Comparison of ENCODE assay signal across 15 mouse cellular contexts in the genomic region with DNA sequence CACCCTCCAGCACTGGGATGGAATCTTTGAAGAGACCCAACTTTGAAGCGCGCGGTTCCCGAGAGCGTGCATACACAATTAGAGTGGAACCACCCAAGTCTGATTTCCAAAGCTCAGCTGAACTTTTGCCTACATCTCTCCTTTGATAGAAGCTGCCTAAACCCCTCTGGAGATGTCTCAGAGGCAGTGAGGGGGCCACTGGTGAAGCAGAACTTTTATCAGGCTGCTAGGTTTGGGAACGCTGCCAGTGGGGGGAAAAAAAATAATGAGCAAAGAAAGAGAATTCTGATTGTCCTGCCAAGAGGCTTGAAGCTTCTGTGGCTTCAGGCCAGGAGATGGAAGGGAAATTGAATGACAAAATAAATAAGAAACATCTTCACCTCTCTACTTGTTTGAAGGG.
DNase-seq lines count a peak whose midpoint lies in the region; ATAC-seq and TF ChIP-seq lines count a peak whose summit lies in the region.
"Had no signal": no experiment of that assay in that cellular context is flagged by ENCODE, and none has a peak within 500 bp of the region (broad histone marks: within the 10 kb centered on the region; RNA-seq: fewer than 3 reads in every experiment).

No protein-coding gene starts in this region.

- no peaks in the 10 kb centered on the region for H3K9me3 ChIP-seq in forebrain, embryonic 14.5 days (replicated peaks; ENCODE audit: control insufficient read depth, low read length)
- no peaks in the 10 kb centered on the region for H3K9me3 ChIP-seq in forebrain, embryonic 12.5 days
- no peaks in the 10 kb centered on the region for H3K9me3 ChIP-seq in midbrain, postnatal 0 days (ENCODE audit: low read length)
- H3K9me3 ChIP-seq: embryonic facial prominence, embryonic 12.5 days had no signal

- 68% methylated on average over 6 of the region's 6 CpGs for WGBS in forebrain, embryonic 14.5 days
- 79% methylated on average over 6 of the region's 6 CpGs for WGBS in forebrain, embryonic 12.5 days
- WGBS in midbrain, postnatal 0 days = 50% methylated on average over 6 of the region's 6 CpGs

- no peak overlapping the region for H3K4me3 ChIP-seq in forebrain, embryonic 14.5 days (ENCODE audit: low read depth, low read length)
- no peak overlapping the region for H3K4me3 ChIP-seq in forebrain, embryonic 12.5 days (replicated peaks)
- H3K4me3 ChIP-seq in midbrain, postnatal 0 days (ENCODE audit: low read depth, low read length) = no peak overlapping the region
- H3K4me3 ChIP-seq: embryonic facial prominence, embryonic 12.5 days; heart, adult 2 months had no signal

- no peak overlapping the region for H3K27ac ChIP-seq in forebrain, embryonic 14.5 days (ENCODE audit: low read depth, low read length)
- H3K27ac ChIP-seq in forebrain, embryonic 12.5 days = no peak overlapping the region
- no peak overlapping the region for H3K27ac ChIP-seq in midbrain, postnatal 0 days (ENCODE audit: low read depth, low read length)
- H3K27ac ChIP-seq: embryonic facial prominence, embryonic 12.5 days; heart, adult 2 months; kidney, postnatal 0 days; macrophage had no signal

- no peaks in the 10 kb centered on the region for H3K4me1 ChIP-seq in forebrain, embryonic 14.5 days (ENCODE audit: control insufficient read depth, insufficient read depth, low read length)
- no peaks in the 10 kb centered on the region for H3K4me1 ChIP-seq in forebrain, embryonic 12.5 days
- H3K4me1 ChIP-seq in midbrain, postnatal 0 days (ENCODE audit: insufficient read depth, low read length) = no peaks in the 10 kb centered on the region
- H3K4me1 ChIP-seq: embryonic facial prominence, embryonic 12.5 days had no signal

- intact Hi-C loops in left cerebral cortex, postnatal 10 days (cut with DNase I) = no loop called here

- peak; percentile 64 for DNase-seq in forebrain, embryonic 14.5 days (ENCODE audit: low spot score)
- peak; percentile 8 to 60 for DNase-seq in left cerebral cortex, postnatal 10 days (ENCODE audit: extremely low spot score in 1 of 2, low spot score in 2 of 2)
- DNase-seq in left cerebral cortex, adult 8-10 months (ENCODE audit: low spot score in 2 of 2) = no peak
- DNase-seq in retina, postnatal 1 day = peak; percentile 42
- DNase-seq in retina, embryonic 14.5 days (ENCODE audit: low spot score) = no peak
- peak; percentile 59 for DNase-seq in midbrain, postnatal 0 days (ENCODE audit: low spot score)
- DNase-seq in thymus, postnatal 14 days = no peak
- DNase-seq: cerebellum, adult 8-10 months; heart, adult 2 months had no signal

- no peaks in the 10 kb centered on the region for H3K36me3 ChIP-seq in forebrain, embryonic 14.5 days (ENCODE audit: control insufficient read depth, insufficient read depth, low read length)
- H3K36me3 ChIP-seq in forebrain, embryonic 12.5 days (replicated peaks) = no peaks in the 10 kb centered on the region
- no peaks in the 10 kb centered on the region for H3K36me3 ChIP-seq in midbrain, postnatal 0 days (ENCODE audit: insufficient read depth, low read length)
- H3K36me3 ChIP-seq: embryonic facial prominence, embryonic 12.5 days had no signal

- no peak for ATAC-seq in forebrain, embryonic 14.5 days
- no peak for ATAC-seq in forebrain, embryonic 12.5 days (ENCODE audit: low FRiP score)
- no peak for ATAC-seq in midbrain, postnatal 0 days (ENCODE audit: low FRiP score)
- ATAC-seq: forebrain, embryonic 16.5 days; hindbrain, embryonic 16.5 days had no signal

- no peak overlapping the region for H3K4me2 ChIP-seq in forebrain, embryonic 14.5 days (ENCODE audit: low read length)
- no peak overlapping the region for H3K4me2 ChIP-seq in forebrain, embryonic 12.5 days
- no peak overlapping the region for H3K4me2 ChIP-seq in midbrain, postnatal 0 days (ENCODE audit: low read depth, low read length, poor library complexity, severe bottlenecking)
- H3K4me2 ChIP-seq: embryonic facial prominence, embryonic 12.5 days had no signal

- H3K9ac ChIP-seq in forebrain, embryonic 14.5 days (ENCODE audit: low read length) = no peak overlapping the region
- H3K9ac ChIP-seq in forebrain, embryonic 12.5 days = no peak overlapping the region
- no peak overlapping the region for H3K9ac ChIP-seq in midbrain, postnatal 0 days (replicated peaks; ENCODE audit: low read length, poor library complexity, severe bottlenecking)
- H3K9ac ChIP-seq: embryonic facial prominence, embryonic 12.5 days had no signal

- no peaks in the 10 kb centered on the region for H3K27me3 ChIP-seq in forebrain, embryonic 14.5 days (replicated peaks; ENCODE audit: control insufficient read depth, insufficient read depth, low read length)
- H3K27me3 ChIP-seq in forebrain, embryonic 12.5 days = no peaks in the 10 kb centered on the region
- no peaks in the 10 kb centered on the region for H3K27me3 ChIP-seq in midbrain, postnatal 0 days (ENCODE audit: insufficient read depth, low read length)
- H3K27me3 ChIP-seq: embryonic facial prominence, embryonic 12.5 days had no signal

- TF ChIP-seq CTCF in midbrain, postnatal 0 days (IDR thresholded peaks at IDR 0.05) = no peak

Comparison
In these comparisons a context has a peak if more than half of its experiments do, and no peak if none do; other contexts are left out.
1. DNase-seq: peak in forebrain, embryonic 14.5 days (single experiment), left cerebral cortex, postnatal 10 days (2 of 2), retina, postnatal 1 day (single experiment) and midbrain, postnatal 0 days (single experiment); none in left cerebral cortex, adult 8-10 months (0 of 2), retina, embryonic 14.5 days (single experiment) and thymus, postnatal 14 days (single experiment).